Mouse (Mus musculus) spleen, adult 2 months (tissue): ENCODE results near the gene Dapk2.

Experiments
- CTCF ChIP-seq: fragments of 200-500 bp; IDR thresholded peaks from 2 replicates; pipeline ENCODE4 v1.5.1; 2011; ENCODE audit warnings: mild to moderate bottlenecking, inconsistent platforms; ENCODE audit not compliant: insufficient read depth, insufficient read length, insufficient replicate concordance; ENCODE audit errors: extremely low read depth
- POLR2A ChIP-seq: fragments of 200-500 bp; IDR thresholded peaks from 2 replicates; pipeline ENCODE4 v1.6.1; 2011; ENCODE audit warnings: low read depth, low read length, inconsistent platforms

DNA sequence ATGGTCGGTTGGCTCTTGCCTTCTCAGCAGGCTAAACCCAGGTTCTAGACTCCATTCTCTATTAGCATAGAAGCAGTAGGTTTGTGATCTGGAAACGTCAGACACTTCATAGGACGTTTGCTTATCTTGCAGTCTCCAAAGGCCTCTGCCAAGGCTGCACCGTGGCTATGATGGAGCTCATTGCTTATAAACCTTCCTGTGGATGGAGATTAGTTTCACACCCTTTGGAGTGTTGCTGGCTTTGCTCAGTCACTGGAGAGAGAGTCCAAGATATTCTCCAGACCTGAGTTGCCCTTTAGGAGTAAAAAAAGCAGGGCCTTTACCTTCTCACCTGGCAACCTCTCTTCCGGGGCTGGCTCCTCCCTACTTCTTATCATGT is 42.4 kb downstream of the Dapk2 start:
- TF ChIP-seq CTCF (no peak), POLR2A (no peak)
